Mouse (Mus musculus): ENCODE results near the gene Drd3. TPM values are rescaled to one million over a fixed set of nuclear protein-coding genes. Genes with fewer than 3 reads are reported as not detected.

The Drd3 gene
- polyA plus RNA-seq, 1 experiment from 2014 or later, result 0.27 TPM

DNA sequence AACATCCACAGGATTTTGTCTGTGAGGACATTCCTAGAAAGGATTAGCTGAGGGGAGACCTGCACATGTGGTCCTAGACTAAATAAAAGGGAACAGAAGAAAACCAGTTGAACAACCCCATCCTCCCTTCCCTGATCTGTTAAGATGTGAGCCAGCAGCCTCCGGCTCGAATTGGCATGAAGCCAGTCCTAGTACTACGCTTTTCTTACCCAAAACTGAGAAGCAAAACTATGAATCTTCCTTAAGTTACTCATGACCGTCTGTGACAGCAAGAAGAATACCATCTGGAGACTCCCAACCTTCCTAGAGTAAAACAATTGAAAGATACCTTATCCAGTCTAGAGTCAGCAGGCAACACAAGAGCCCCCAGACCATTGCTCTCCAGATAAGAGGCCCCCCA lies 15.9 kb upstream of the Drd3 start:
- Histone ChIP-seq H3K9ac (no peak overlapping the region), H3K4me3 (replicated peaks) (no peak overlapping the region), H3K27me3 (no peaks in the 10 kb centered on the region), H3K4me1 (no peaks in the 10 kb centered on the region), H3K4me2 (no peak overlapping the region), H3K36me3 (replicated peaks) (no peaks in the 10 kb centered on the region), H3K9me3 (no peaks in the 10 kb centered on the region), H3K27ac (no peak overlapping the region)
- no peak for ATAC-seq (ENCODE audit: low FRiP score)
- 88% methylated on average over 4 of the region's 4 CpGs for WGBS

- no peak for ATAC-seq (ENCODE audit: low FRiP score)
Measured at GRCm38 (mm10) chr16:43740936-43741335, 12.9 kb upstream of the Drd3 start.

GRCm38 (mm10) chr16:43748424-43748823 lies 5.4 kb upstream of the Drd3 start:
- Histone ChIP-seq H3K4me3 (replicated peaks) (no peak overlapping the region), H3K9ac (no peak overlapping the region), H3K4me2 (no peak overlapping the region), H3K27me3 (no peaks in the 10 kb centered on the region), H3K4me1 (no peaks in the 10 kb centered on the region), H3K27ac (no peak overlapping the region), H3K9me3 (no peaks in the 10 kb centered on the region), H3K36me3 (replicated peaks) (no peaks in the 10 kb centered on the region)
- WGBS, result 87% methylated on average over 2 of the region's 2 CpGs
- ATAC-seq (ENCODE audit: low FRiP score), result no peak

More at GRCm38 (mm10) chr16:43740936-43741335, 12.9 kb upstream of the Drd3 start:
- H3K4me1 ChIP-seq, result no peaks in the 10 kb centered on the region
- H3K27me3 ChIP-seq, result no peaks in the 10 kb centered on the region
- H3K4me2 ChIP-seq, result no peak overlapping the region
- no peaks in the 10 kb centered on the region for H3K36me3 ChIP-seq (replicated peaks)
- no peak overlapping the region for H3K4me3 ChIP-seq (replicated peaks)
- no peaks in the 10 kb centered on the region for H3K9me3 ChIP-seq
- WGBS, result 78% methylated on average over 2 of the region's 2 CpGs
- no peak overlapping the region for H3K27ac ChIP-seq
- no peak overlapping the region for H3K9ac ChIP-seq

DNA sequence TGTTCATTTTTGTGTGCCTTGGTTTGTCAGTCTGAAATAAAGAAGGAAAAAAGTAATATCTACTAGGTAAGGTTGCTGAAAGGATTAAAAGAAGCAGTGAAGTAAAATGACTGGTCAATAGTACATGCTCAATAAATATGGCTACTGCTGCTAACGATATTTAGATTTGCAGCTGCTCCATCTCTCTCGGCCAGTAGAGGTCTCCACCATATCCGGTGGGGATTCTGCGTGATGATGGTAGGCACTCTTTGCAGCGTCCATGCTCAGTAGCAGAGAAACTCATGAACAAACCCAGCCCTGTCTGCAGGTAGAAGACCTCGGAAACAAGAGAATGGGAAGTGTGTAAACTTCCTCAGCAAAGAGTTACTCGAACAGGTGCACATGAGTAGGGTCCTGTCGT lies 926 bp upstream of the Drd3 start:
- H3K27ac ChIP-seq, result no peak overlapping the region
- whole genome bisulfite sequencing, result 84% methylated on average over 8 of the region's 8 CpGs
- H3K4me2 ChIP-seq, result no peak overlapping the region
- no peaks in the 10 kb centered on the region for H3K27me3 ChIP-seq
- H3K36me3 ChIP-seq (replicated peaks), result no peaks in the 10 kb centered on the region
- no peak overlapping the region for H3K9ac ChIP-seq
- H3K9me3 ChIP-seq, result no peaks in the 10 kb centered on the region
- peaks cover 3% of the 10 kb centered on the region for H3K4me1 ChIP-seq
- ATAC-seq (ENCODE audit: low FRiP score), result no peak
- no peak overlapping the region for H3K4me3 ChIP-seq (replicated peaks)

GRCm38 (mm10) chr16:43772358-43772757 lies 18.5 kb downstream of the Drd3 start:
- no peak overlapping the region for H3K4me3 ChIP-seq (replicated peaks)
- no peaks in the 10 kb centered on the region for H3K27me3 ChIP-seq
- WGBS, result 95% methylated on average over 3 of the region's 3 CpGs
- ATAC-seq (ENCODE audit: low FRiP score), result no peak
- H3K27ac ChIP-seq, result no peak overlapping the region
- H3K9me3 ChIP-seq, result no peaks in the 10 kb centered on the region
- H3K9ac ChIP-seq, result no peak overlapping the region
- H3K36me3 ChIP-seq (replicated peaks), result no peaks in the 10 kb centered on the region
- H3K4me2 ChIP-seq, result no peak overlapping the region
- no peaks in the 10 kb centered on the region for H3K4me1 ChIP-seq

DNA sequence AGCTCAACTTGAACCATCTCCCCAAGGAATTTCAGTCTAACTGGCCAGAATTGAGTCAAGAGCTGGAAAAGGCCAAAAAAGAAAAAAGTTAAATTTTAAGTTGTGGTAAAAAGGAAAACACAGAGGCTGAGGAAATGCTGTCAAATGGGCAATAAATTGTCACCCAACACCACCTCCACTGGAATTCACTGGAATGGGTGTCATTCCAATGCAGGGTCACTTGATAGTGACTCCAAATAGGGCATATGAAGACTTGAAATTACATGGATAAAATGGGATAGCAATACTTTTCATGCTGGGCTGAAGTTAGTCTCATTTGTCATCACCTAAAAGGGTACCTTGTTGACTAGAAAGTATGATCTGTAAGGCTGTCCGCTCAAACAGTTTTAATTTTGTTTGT lies 18.9 kb downstream of the Drd3 start:
- Histone ChIP-seq H3K27me3 (no peaks in the 10 kb centered on the region), H3K4me3 (replicated peaks) (no peak overlapping the region), H3K36me3 (replicated peaks) (no peaks in the 10 kb centered on the region), H3K9ac (no peak overlapping the region), H3K9me3 (no peaks in the 10 kb centered on the region), H3K4me1 (no peaks in the 10 kb centered on the region), H3K27ac (no peak overlapping the region), H3K4me2 (no peak overlapping the region)
- WGBS, result 100% methylated on average over 1 of the region's 1 CpGs
- no peak for ATAC-seq (ENCODE audit: low FRiP score)

DNA sequence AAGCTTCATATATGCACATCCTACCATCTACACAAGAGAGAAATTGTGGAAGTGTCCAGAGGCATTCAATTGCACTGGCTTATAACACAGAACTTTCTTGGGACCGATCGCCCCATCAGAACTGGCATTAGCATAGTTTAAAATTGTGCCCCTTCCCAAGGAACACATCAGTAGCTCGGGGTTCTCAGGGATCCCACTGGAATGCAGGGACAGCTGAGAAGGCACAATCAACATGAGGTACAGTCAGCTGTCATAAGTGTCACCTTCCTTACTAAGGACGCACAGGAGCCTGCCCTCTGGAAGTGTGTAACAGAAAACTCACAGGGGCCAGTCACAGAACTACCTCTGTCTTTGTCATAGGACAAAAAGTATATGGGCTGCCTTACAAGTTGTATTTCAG lies 19.7 kb downstream of the Drd3 start:
- ATAC-seq (ENCODE audit: low FRiP score), result no peak
- WGBS, result 91% methylated on average over 4 of the region's 4 CpGs
- H3K27me3 ChIP-seq, result no peaks in the 10 kb centered on the region

DNA sequence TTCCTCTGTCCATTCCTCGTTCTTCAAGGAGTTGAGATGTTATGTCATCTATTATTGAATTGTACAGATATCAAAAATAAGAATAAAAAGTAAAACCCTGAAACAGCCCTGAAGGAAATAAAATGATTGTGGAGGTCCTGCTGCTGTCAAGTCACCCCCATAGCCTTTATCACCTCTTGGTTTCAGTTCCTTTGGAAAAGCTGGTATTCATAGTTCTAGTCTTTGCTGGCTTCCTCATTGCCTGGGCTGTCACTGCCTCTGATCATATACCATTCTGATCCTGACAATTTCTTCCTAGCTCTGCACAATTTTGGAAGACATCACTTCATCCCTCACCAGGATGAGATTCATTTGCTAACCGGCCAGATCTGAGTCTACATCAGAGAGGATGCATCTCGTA lies 23.1 kb downstream of the Drd3 start:
- Histone ChIP-seq H3K27me3 (no peaks in the 10 kb centered on the region), H3K27ac (no peak overlapping the region), H3K36me3 (replicated peaks) (no peaks in the 10 kb centered on the region), H3K4me2 (no peak overlapping the region), H3K4me3 (replicated peaks) (no peak overlapping the region), H3K4me1 (no peaks in the 10 kb centered on the region), H3K9ac (no peak overlapping the region), H3K9me3 (no peaks in the 10 kb centered on the region)
- 78% methylated on average over 3 of the region's 3 CpGs for WGBS
- no peak for ATAC-seq (ENCODE audit: low FRiP score)

More for the DNA sequence above, 19.7 kb downstream of the Drd3 start:
- Histone ChIP-seq H3K36me3 (replicated peaks) (no peaks in the 10 kb centered on the region), H3K4me3 (replicated peaks) (no peak overlapping the region), H3K4me2 (no peak overlapping the region), H3K9me3 (no peaks in the 10 kb centered on the region), H3K4me1 (no peaks in the 10 kb centered on the region), H3K9ac (no peak overlapping the region), H3K27ac (no peak overlapping the region)

DNA sequence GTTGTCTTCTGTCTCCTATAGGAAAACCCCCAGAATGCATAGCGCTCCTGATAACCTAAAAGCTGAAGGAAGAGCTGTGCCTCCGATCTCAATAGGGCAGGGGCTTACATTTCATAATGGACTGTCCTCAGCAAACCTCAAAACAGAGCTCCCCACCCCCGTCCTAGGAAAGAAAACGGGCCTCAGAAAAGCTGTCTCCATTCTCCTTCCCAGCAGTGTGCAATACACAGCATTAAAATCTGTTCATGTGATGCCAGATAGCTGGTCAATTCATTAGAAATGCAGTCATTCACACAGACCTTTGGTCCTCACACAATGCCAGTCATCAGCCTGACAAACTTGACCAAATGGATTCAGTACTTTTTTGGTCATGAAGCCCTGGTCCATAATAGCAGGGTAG lies 45.7 kb downstream of the Drd3 start:
- no peak overlapping the region for H3K4me3 ChIP-seq (replicated peaks)
- no peak overlapping the region for H3K4me2 ChIP-seq
- H3K4me1 ChIP-seq, result peaks cover 31% of the 10 kb centered on the region
- WGBS, result 10% methylated on average over 4 of the region's 4 CpGs
- peak overlapping the region; percentile 83 for H3K27ac ChIP-seq
- H3K9me3 ChIP-seq, result 0 out of 2 replicates have a peak, but pooled peaks cover 4% of the 10 kb centered on the region
- no peaks in the 10 kb centered on the region; the same call in 1 of the 2 replicates for H3K36me3 ChIP-seq (replicated peaks)
- peak; percentile 58 for ATAC-seq (ENCODE audit: low FRiP score)
- no peak overlapping the region for H3K9ac ChIP-seq
- 0 out of 2 replicates have a peak, but pooled peaks cover 3% of the 10 kb centered on the region for H3K27me3 ChIP-seq

DNA sequence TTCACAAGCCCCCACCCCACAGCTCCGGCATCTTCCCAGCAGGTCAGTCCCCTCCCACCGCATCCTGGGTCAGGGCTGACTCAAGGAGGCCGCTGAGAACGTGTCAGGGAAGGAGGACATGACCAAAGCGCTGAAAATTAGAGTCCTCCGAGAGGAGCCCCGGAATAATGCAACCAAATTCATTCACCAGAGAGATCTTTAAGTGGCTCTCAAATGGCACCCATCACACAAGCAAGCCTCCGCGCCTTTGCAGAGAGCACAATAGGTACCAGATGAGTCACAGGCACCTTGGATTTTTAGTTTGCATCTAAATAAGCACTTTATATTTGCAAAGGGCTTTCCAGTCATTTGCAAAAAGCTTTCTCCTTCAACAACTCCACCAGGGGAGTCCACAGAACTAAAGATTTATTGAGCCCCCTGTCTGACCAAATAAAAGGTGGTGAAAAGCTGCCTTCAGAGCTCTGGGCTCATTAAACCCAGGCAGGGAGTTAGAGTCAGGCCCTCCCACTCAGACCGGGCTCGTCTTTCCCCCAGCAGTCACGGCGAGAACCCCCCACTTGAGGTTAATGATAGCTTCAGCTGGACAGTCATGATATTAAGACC lies 46.4 kb downstream of the Drd3 start:
- H3K4me3 ChIP-seq (replicated peaks), result no peak overlapping the region
- 3% methylated on average over 13 of the region's 13 CpGs for WGBS
- H3K9ac ChIP-seq, result no peak overlapping the region
- peak overlapping the region; percentile 1; the same call in 1 of the 2 replicates for H3K4me2 ChIP-seq
- H3K27ac ChIP-seq, result peak overlapping the region; percentile 83
- H3K4me1 ChIP-seq, result peaks cover 31% of the 10 kb centered on the region
- 0 out of 2 replicates have a peak, but pooled peaks cover 3% of the 10 kb centered on the region for H3K27me3 ChIP-seq
- H3K36me3 ChIP-seq (replicated peaks), result no peaks in the 10 kb centered on the region; the same call in 1 of the 2 replicates
- ATAC-seq (ENCODE audit: low FRiP score), result peak; percentile 85
- 0 out of 2 replicates have a peak, but pooled peaks cover 4% of the 10 kb centered on the region for H3K9me3 ChIP-seq

GRCm38 (mm10) chr16:43801137-43801536 lies 47.3 kb downstream of the Drd3 start:
- Histone ChIP-seq H3K27me3 (0 out of 2 replicates have a peak, but pooled peaks cover 3% of the 10 kb centered on the region), H3K9ac (no peak overlapping the region), H3K9me3 (0 out of 2 replicates have a peak, but pooled peaks cover 4% of the 10 kb centered on the region), H3K4me2 (no peak overlapping the region), H3K4me3 (replicated peaks) (no peak overlapping the region), H3K4me1 (peaks cover 31% of the 10 kb centered on the region), H3K36me3 (replicated peaks) (no peaks in the 10 kb centered on the region; the same call in 1 of the 2 replicates), H3K27ac (peak overlapping the region; percentile 83)
- ATAC-seq (ENCODE audit: low FRiP score), result no peak
- WGBS, result 44% methylated on average over 3 of the region's 3 CpGs

DNA sequence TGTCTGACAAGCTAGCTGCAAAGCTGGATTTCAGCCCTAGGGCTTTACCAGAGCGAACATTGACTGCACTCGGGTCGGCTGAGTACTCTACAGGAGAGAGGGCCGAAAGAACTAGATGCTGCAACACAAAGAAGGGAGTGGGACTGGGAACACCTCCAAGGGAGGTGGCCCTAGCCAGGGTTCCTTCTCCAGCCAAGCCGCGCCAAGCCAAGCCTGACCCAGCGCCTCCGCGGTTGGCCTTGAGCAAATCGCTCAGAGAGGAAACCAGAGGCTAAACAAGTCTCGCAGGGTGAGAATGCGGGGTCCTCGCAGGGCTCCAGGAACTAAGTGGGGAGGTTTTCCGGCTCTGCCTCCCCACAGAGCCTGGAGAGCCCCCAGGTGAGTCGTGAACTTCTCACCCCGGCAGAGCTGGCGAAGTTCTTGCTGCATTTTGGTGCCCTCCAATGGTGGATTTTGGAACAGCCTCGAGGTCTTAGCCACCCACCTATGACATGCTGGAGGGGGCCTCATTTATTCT lies 48.0 kb downstream of the Drd3 start:
- peak overlapping the region; percentile 83 for H3K27ac ChIP-seq
- H3K36me3 ChIP-seq (replicated peaks), result no peaks in the 10 kb centered on the region
- 2% methylated on average over 18 of the region's 18 CpGs for WGBS

DNA sequence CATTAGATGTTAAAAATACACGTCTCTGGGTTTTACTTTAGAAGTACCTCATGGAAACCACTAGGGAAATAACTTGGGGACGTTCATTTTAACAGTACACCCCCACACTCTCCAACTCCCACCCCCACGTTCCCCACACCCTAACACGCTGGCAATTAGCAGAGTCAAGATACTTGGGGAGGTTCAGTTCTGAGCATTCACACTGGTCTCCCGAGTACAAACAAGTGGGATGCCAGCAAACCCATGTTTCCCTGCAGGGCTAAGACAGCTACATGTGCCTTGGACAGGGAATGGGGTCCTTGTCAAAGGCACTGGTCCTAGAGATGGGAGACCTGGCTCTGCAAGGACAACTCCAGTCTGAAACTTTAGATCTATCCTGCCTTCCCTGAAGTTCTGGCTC lies 48.6 kb downstream of the Drd3 start:
- 46% methylated on average over 5 of the region's 5 CpGs for WGBS
- 0 out of 2 replicates have a peak, but pooled peaks cover 3% of the 10 kb centered on the region for H3K27me3 ChIP-seq
- no peak for ATAC-seq (ENCODE audit: low FRiP score)

More for the DNA sequence above, 48.0 kb downstream of the Drd3 start:
- Histone ChIP-seq H3K4me3 (replicated peaks) (peak overlapping the region; percentile 34), H3K27me3 (0 out of 2 replicates have a peak, but pooled peaks cover 3% of the 10 kb centered on the region), H3K9me3 (0 out of 2 replicates have a peak, but pooled peaks cover 2% of the 10 kb centered on the region), H3K4me2 (peak overlapping the region; percentile 61), H3K9ac (peak overlapping the region; percentile 42; the same call in 1 of the 2 replicates), H3K4me1 (peaks cover 31% of the 10 kb centered on the region)
- ATAC-seq (ENCODE audit: low FRiP score), result peak; percentile 51

More for the DNA sequence above, 48.6 kb downstream of the Drd3 start:
- Histone ChIP-seq H3K27ac (no peak overlapping the region), H3K4me3 (replicated peaks) (no peak overlapping the region), H3K4me2 (no peak overlapping the region), H3K4me1 (peaks cover 31% of the 10 kb centered on the region), H3K9me3 (no peaks in the 10 kb centered on the region), H3K36me3 (replicated peaks) (no peaks in the 10 kb centered on the region), H3K9ac (no peak overlapping the region)

Data from forebrain, embryonic 12.5 days (tissue).